ENCODE assay signal across 8 mouse cellular contexts in genomic region chr6:107528877-107529864, GRCm38 (mm10). TPM values are rescaled to one million over a fixed set of nuclear protein-coding genes. Genes with fewer than 3 reads are reported as not detected.
DNase-seq lines count a peak whose midpoint lies in the region; ATAC-seq and TF ChIP-seq lines count a peak whose summit lies in the region.

Gene Lrrn1, plus strand, starts transcription at chr6:107529768.

- no peak within 1 kb of the TSS for H3K27ac ChIP-seq in lung, embryonic 16.5 days (ENCODE audit: low read length)
- H3K27ac ChIP-seq in kidney, adult 2 months (ENCODE audit: insufficient read depth, low read depth, low read length), result no peak within 1 kb of the TSS
- no peak within 1 kb of the TSS for H3K27ac ChIP-seq in limb, embryonic 11.5 days (replicated peaks; ENCODE audit: low read depth, low read length)

- H3K9me3 ChIP-seq in lung, embryonic 16.5 days (ENCODE audit: control insufficient read depth, low read length), result no peaks in the 10 kb centered on the region
- H3K9me3 ChIP-seq in limb, embryonic 11.5 days (ENCODE audit: control insufficient read depth, low read length), result no peaks in the 10 kb centered on the region

- peaks cover 2% of the 10 kb centered on the region; the same call in 1 of the 2 replicates for H3K4me1 ChIP-seq in lung, embryonic 16.5 days (replicated peaks; ENCODE audit: control insufficient read depth, insufficient read depth, low read length)
- no peaks in the 10 kb centered on the region for H3K4me1 ChIP-seq in kidney, adult 2 months (ENCODE audit: control insufficient read depth, insufficient read depth, low read length)
- H3K4me1 ChIP-seq in limb, embryonic 11.5 days (ENCODE audit: control insufficient read depth, insufficient read depth, low read length), result 0 out of 2 replicates have a peak, but pooled peaks cover 3% of the 10 kb centered on the region

- peak; percentile 92 for ATAC-seq in lung, embryonic 16.5 days (ENCODE audit: low read depth)
- peak; percentile 95 for ATAC-seq in limb, embryonic 11.5 days (ENCODE audit: insufficient number of reproducible peaks, low FRiP score, low TSS enrichment, low read depth)
- ATAC-seq in activated CD4-positive, CD25-positive, alpha-beta regulatory T cell, adult 4 months, result no peak

- peak within 1 kb of the TSS; percentile 62 for H3K4me3 ChIP-seq in lung, embryonic 16.5 days (ENCODE audit: low read length)
- H3K4me3 ChIP-seq in kidney, adult 2 months (ENCODE audit: insufficient read depth, low read depth, low read length), result peak within 1 kb of the TSS; percentile 45
- peak within 1 kb of the TSS; percentile 66 for H3K4me3 ChIP-seq in limb, embryonic 11.5 days (ENCODE audit: low read depth, low read length)

- DNase-seq in lung, postnatal 36 days, result no peak
- peak; percentile 90 for DNase-seq in cerebellum, adult 9-11 months
- DNase-seq in frontal cortex, adult 2 months (ENCODE audit: extremely low spot score in 1 of 2, low spot score in 1 of 2), result peak; percentile 50 to 80
- peak; percentile 16 for DNase-seq in kidney, adult 2 months
- DNase-seq in limb, embryonic 11.5 days (ENCODE audit: low spot score), result peak; percentile 75
- DNase-seq in ovary, adult 18-20 months (ENCODE audit: low spot score), result peak; percentile 53

- no peaks in the 10 kb centered on the region for H3K36me3 ChIP-seq in lung, embryonic 16.5 days (ENCODE audit: control insufficient read depth, insufficient read depth, low read length)
- no peaks in the 10 kb centered on the region for H3K36me3 ChIP-seq in kidney, adult 2 months (ENCODE audit: control insufficient read depth, insufficient read depth, low read length)
- no peaks in the 10 kb centered on the region for H3K36me3 ChIP-seq in limb, embryonic 11.5 days (ENCODE audit: control insufficient read depth, insufficient read depth, low read length)

- 3% methylated on average over 38 of the region's 43 CpGs for WGBS in lung, embryonic 16.5 days
- WGBS in kidney, adult 2 months, result 5% methylated on average over 42 of the region's 43 CpGs
- 5% methylated on average over 31 of the region's 43 CpGs for WGBS in limb, embryonic 11.5 days

- peak within 1 kb of the TSS; percentile 97 for H3K4me2 ChIP-seq in lung, embryonic 16.5 days (ENCODE audit: low read depth, low read length)
- H3K4me2 ChIP-seq in limb, embryonic 11.5 days (ENCODE audit: low read depth, severe bottlenecking), result peak within 1 kb of the TSS; percentile 99

- H3K9ac ChIP-seq in lung, embryonic 16.5 days (ENCODE audit: low read length), result peak within 1 kb of the TSS; percentile 59
- peak within 1 kb of the TSS; percentile 67 for H3K9ac ChIP-seq in limb, embryonic 11.5 days (ENCODE audit: low read length)

- peaks cover 14% of the 10 kb centered on the region for H3K27me3 ChIP-seq in lung, embryonic 16.5 days (ENCODE audit: control insufficient read depth, insufficient read depth, low read depth, low read length)
- no peaks in the 10 kb centered on the region; the same call in 1 of the 2 replicates for H3K27me3 ChIP-seq in kidney, adult 2 months (replicated peaks; ENCODE audit: control insufficient read depth, insufficient read depth, low read length)
- H3K27me3 ChIP-seq in limb, embryonic 11.5 days (ENCODE audit: control insufficient read depth, insufficient read depth, low read length), result peaks cover 13% of the 10 kb centered on the region; the same call in 1 of the 2 replicates

- no peak for TF ChIP-seq POLR2A in kidney, adult 2 months (IDR thresholded peaks at IDR 0.05; ENCODE audit: low read depth, low read length)

- TF ChIP-seq CTCF in kidney, adult 2 months (conservative IDR thresholded peaks at IDR 0.05; ENCODE audit: insufficient read depth, insufficient read length, low read depth, low read length), result no peak

RNA-seq across cellular contexts. Expression of gene Lrrn1, which starts in this region (rescaled TPM):
- polyA plus RNA-seq in lung, embryonic 16.5 days (2015; fragmentation: Nextera tagmentation; extraction: Ambion mirVana), result 10.4 and 10.9 TPM in 2 replicates
- 38.3 and 43.3 TPM in 2 replicates for polyA plus RNA-seq in frontal cortex, adult 2 months (2012; rRNA removed)
- 5.7 and 6.9 TPM in 2 replicates for polyA plus RNA-seq in kidney, adult 2 months (2012; rRNA removed)
- 29.8 and 30.0 TPM in 2 replicates for polyA plus RNA-seq in limb, embryonic 11.5 days (2014; fragmentation: Nextera tagmentation; extraction: Ambion mirVana)
- not detected for polyA plus RNA-seq in activated CD4-positive, CD25-positive, alpha-beta regulatory T cell, adult 4 months (2017; shearing (Covaris generic))
